Mouse (Mus musculus) gastrocnemius, adult 2 months (tissue): ENCODE results near the gene Lrrc47. TPM values are rescaled to one million over a fixed set of nuclear protein-coding genes. Genes with fewer than 3 reads are reported as not detected.

ENCODE experiments used
- DNase-seq: peaks from one replicate; pipeline ENCODE4 v3.0.0; 2022
- H3K27ac ChIP-seq: fragments of 200-600 bp; 2 replicates; pipeline ENCODE4 v1.8.1; 2022; ENCODE audit warnings: mild to moderate bottlenecking
- H3K4me3 ChIP-seq: fragments of 200-600 bp; 2 replicates; pipeline ENCODE4 v1.8.1; 2022; ENCODE audit warnings: mild to moderate bottlenecking, moderate library complexity
- CTCF ChIP-seq: fragments of 200-600 bp; IDR thresholded peaks from 2 replicates; pipeline ENCODE4 v1.8.1; 2022; ENCODE audit warnings: antibody characterized with exemption, mild to moderate bottlenecking, moderate library complexity
- intact Hi-C: fragments of 180-260 bp; cut with DNase I; formaldehyde crosslinking; loops from one replicate; pipeline ENCODE4 v1.15.1; 2025
- total RNA-seq, 2 experiments: library from RNA; stranded (reverse); gene quantifications; 2 replicates each; pipeline ENCODE4 v1.2.3; 2021

The Lrrc47 gene
- total RNA-seq, 2 experiments from 2014 or later, result 24.4 to 29.0 TPM

GRCm38 (mm10) chr4:154025641-154026440, 14.3 kb downstream of the Lrrc47 start, which contains the start of gene Smim1:
TSS of gene Smim1 (minus strand) at chr4:154026230.
- H3K4me3 ChIP-seq, result peak within 1 kb of the TSS; percentile 72
- H3K27ac ChIP-seq, result peak within 1 kb of the TSS; percentile 62
- intact Hi-C loops, result no loop called here
- peak; percentile 61 for TF ChIP-seq CTCF
- DNase-seq, result peak; percentile 79

- no peak for DNase-seq
- peak overlapping the region; percentile 72 for H3K4me3 ChIP-seq
- peak overlapping the region; percentile 62; the same call in 1 of the 2 replicates for H3K27ac ChIP-seq
- intact Hi-C loops, result no loop called here
- no peak for TF ChIP-seq CTCF
These were observed 14.9 kb downstream of the Lrrc47 start for GRCm38 (mm10) chr4:154026441-154026761.

DNA sequence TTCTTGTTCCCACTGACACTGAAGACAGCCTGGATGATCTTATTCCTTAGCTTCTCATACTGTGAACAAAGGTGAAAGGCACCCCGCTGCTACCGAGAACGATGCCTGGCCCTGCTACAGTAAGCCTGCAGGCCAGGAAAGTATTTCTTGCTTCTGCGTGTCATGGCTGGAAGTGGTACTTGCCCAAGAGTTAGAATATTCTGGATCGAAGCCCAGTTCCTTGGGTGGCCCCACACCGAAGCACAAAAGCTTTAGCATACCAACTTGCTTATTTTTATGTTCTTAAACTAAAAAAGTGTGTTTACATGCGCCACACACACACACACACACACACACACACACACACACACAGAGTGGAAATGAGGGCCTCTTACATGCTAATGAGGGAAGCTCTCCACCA, 16.5 kb downstream of the Lrrc47 start:
- Histone ChIP-seq H3K27ac (no peak overlapping the region), H3K4me3 (no peak overlapping the region)
- DNase-seq, result no peak
- intact Hi-C loops, result no loop called here
- TF ChIP-seq CTCF, result no peak

- H3K27ac ChIP-seq, result no peak overlapping the region
- intact Hi-C loops, result no loop called here
- no peak for DNase-seq
- no peak overlapping the region for H3K4me3 ChIP-seq
- peak; percentile 42 for TF ChIP-seq CTCF
These were observed 17.1 kb downstream of the Lrrc47 start for GRCm38 (mm10) chr4:154028646-154029045.

GRCm38 (mm10) chr4:154037123-154037522, 25.6 kb downstream of the Lrrc47 start:
- intact Hi-C loops, result no loop called here
- no peak for TF ChIP-seq CTCF
- DNase-seq, result peak; percentile 6
- Histone ChIP-seq H3K4me3 (no peak overlapping the region), H3K27ac (no peak overlapping the region)

- no peak within 1 kb of the TSS for H3K4me3 ChIP-seq
- TF ChIP-seq CTCF, result no peak
- no peak within 1 kb of the TSS for H3K27ac ChIP-seq
- intact Hi-C loops, result no loop called here
- no peak for DNase-seq
These were observed 31.0 kb downstream of the Lrrc47 start, which contains the start of gene Ccdc27 for GRCm38 (mm10) chr4:154042577-154042976. TSS of gene Ccdc27 (minus strand) at chr4:154042677.

DNA sequence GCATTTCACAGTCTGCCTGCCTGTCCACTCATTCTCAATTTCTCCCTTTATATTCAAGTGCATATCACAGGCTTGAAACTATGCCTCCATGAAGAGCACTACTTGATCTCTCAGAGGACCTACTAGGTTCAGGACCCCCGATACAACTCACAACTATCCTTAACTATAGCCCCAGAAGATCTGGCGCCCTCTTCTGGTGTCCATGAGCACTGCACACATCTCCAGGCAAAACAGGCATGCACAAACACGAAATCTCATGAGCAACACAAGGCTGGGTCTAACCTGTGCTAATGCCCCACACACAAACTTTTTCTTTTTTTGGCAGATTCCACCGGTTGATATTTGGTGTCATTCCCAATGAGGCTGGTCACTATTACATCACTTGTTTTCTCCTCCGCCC, 34.3 kb downstream of the Lrrc47 start:
- intact Hi-C loops, result no loop called here
- H3K4me3 ChIP-seq, result no peak overlapping the region
- peak; percentile 24; the same call in 1 of the 2 replicates for TF ChIP-seq CTCF
- no peak overlapping the region for H3K27ac ChIP-seq
- DNase-seq, result no peak

- TF ChIP-seq CTCF, result no peak
- Histone ChIP-seq H3K4me3 (no peak overlapping the region), H3K27ac (no peak overlapping the region)
- DNase-seq, result peak; percentile 2
- intact Hi-C loops, result no loop called here
These were observed 39.9 kb downstream of the Lrrc47 start for GRCm38 (mm10) chr4:154051401-154051800.

DNA sequence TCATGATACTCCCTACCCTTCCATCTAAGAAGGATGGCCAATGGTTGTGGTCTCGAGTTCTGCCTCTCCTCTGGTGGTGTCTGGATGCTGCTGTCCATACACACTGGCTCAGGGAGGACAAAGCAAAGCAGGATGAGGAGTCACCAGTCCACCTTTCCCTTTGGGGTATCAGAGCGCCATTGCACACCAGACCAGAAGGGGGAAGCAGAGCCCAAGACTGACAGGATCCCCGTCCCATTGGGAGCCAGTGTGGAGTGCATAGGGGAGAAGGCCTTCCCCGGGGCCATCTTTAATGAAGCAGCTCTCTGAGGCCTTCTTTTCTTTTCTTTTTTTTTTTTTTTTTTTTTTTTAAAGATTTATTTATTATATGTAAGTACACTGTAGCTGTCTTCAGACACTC, 41.5 kb downstream of the Lrrc47 start:
- Histone ChIP-seq H3K27ac (no peak overlapping the region), H3K4me3 (no peak overlapping the region)
- no peak for TF ChIP-seq CTCF
- intact Hi-C loops, result no loop called here
- peak; percentile 8 for DNase-seq

GRCm38 (mm10) chr4:154055482-154055881, 44.0 kb downstream of the Lrrc47 start:
- TF ChIP-seq CTCF, result no peak
- no peak overlapping the region for H3K27ac ChIP-seq
- DNase-seq, result peak; percentile 37
- H3K4me3 ChIP-seq, result no peak overlapping the region
- intact Hi-C loops, result no loop called here

- intact Hi-C loops, result no loop called here
- H3K27ac ChIP-seq, result no peak overlapping the region
- no peak for TF ChIP-seq CTCF
- peak; percentile 17 for DNase-seq
- H3K4me3 ChIP-seq, result no peak overlapping the region
These were observed 44.5 kb downstream of the Lrrc47 start for GRCm38 (mm10) chr4:154056046-154056445.

DNA sequence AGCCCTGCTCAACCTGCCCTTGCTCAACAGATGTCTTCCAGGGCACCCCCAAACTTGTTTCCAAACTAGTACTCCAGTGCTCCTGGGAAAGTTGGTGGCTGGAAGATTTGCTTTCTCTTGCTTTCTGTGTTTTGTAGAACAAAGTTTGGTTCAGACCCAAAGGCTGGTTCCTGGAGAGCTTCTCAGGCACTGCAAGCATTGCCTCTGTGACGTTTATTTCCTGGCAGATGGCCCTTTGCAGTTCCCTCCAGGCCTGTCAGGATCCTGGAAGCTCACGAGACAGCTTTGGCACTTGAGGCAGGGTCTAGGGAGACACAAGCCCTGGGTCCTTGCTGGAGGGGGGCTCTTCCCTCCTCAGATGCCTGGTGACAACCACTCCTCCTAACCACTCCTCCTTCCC, 45.1 kb downstream of the Lrrc47 start:
- intact Hi-C loops, result no loop called here
- no peak for TF ChIP-seq CTCF
- H3K27ac ChIP-seq, result no peak overlapping the region
- no peak overlapping the region for H3K4me3 ChIP-seq
- DNase-seq, result peak; percentile 34

- Histone ChIP-seq H3K4me3 (no peak overlapping the region), H3K27ac (no peak overlapping the region)
- no peak for TF ChIP-seq CTCF
- peak; percentile 23 for DNase-seq
- intact Hi-C loops, result no loop called here
These were observed 46.2 kb downstream of the Lrrc47 start for GRCm38 (mm10) chr4:154057696-154058095.
